Mouse (Mus musculus): ENCODE measurements at regions not wholly inside any gene's neighbourhood (a gene's known extent, or its start where the extent isn't known, plus 50 kb on each side); places are given as distances from the start of the nearest gene placed in this dataset.
A peak's percentile ranks its signal among the peaks of the same experiment; 100 is the strongest.

- ATAC-seq (replicated peaks; ENCODE audit: low FRiP score, low TSS enrichment, poor library complexity, severe bottlenecking) = no peak
Observed at GRCm38 (mm10) chr1:13849071-13849470, 2244.1 kb downstream of the 4930444P10Rik start.

GRCm38 (mm10) chr1:13846336-13846865 lies 2246.7 kb downstream of the 4930444P10Rik start:
- ATAC-seq (replicated peaks; ENCODE audit: low FRiP score, low TSS enrichment, poor library complexity, severe bottlenecking) = no peak

GRCm38 (mm10) chr1:13840309-13840622 lies 2252.9 kb downstream of the 4930444P10Rik start:
- ATAC-seq (replicated peaks; ENCODE audit: low FRiP score, low TSS enrichment, poor library complexity, severe bottlenecking) = no peak

- ATAC-seq (replicated peaks; ENCODE audit: low FRiP score, low TSS enrichment, poor library complexity, severe bottlenecking) = no peak
Observed at GRCm38 (mm10) chr1:13839619-13840308, 2253.4 kb downstream of the 4930444P10Rik start.

- no peak for ATAC-seq (replicated peaks; ENCODE audit: low FRiP score, low TSS enrichment, poor library complexity, severe bottlenecking)
Observed at GRCm38 (mm10) chr1:13834860-13835840, 2258.0 kb downstream of the 4930444P10Rik start.

- no peak for ATAC-seq (replicated peaks; ENCODE audit: low FRiP score, low TSS enrichment, poor library complexity, severe bottlenecking)
Observed at GRCm38 (mm10) chr1:13807786-13808185, 2285.3 kb downstream of the 4930444P10Rik start.

- ATAC-seq (replicated peaks; ENCODE audit: low FRiP score, low TSS enrichment, poor library complexity, severe bottlenecking) = no peak
Observed at GRCm38 (mm10) chr1:13800460-13800859, 2292.7 kb downstream of the 4930444P10Rik start.

- ATAC-seq (replicated peaks; ENCODE audit: low FRiP score, low TSS enrichment, poor library complexity, severe bottlenecking) = no peak
Observed at GRCm38 (mm10) chr1:13798848-13799247, 2294.3 kb downstream of the 4930444P10Rik start.

GRCm38 (mm10) chr1:13795196-13795595 lies 2297.9 kb downstream of the 4930444P10Rik start:
- no peak for ATAC-seq (replicated peaks; ENCODE audit: low FRiP score, low TSS enrichment, poor library complexity, severe bottlenecking)

- peak; percentile 93 for ATAC-seq (replicated peaks; ENCODE audit: low FRiP score, low TSS enrichment, poor library complexity, severe bottlenecking)
Observed at GRCm38 (mm10) chr1:13789318-13790085, 2303.6 kb downstream of the 4930444P10Rik start.

GRCm38 (mm10) chr1:13787016-13787415 lies 2306.1 kb downstream of the 4930444P10Rik start:
- ATAC-seq (replicated peaks; ENCODE audit: low FRiP score, low TSS enrichment, poor library complexity, severe bottlenecking) = no peak

- peak; percentile 62 for ATAC-seq (replicated peaks; ENCODE audit: low FRiP score, low TSS enrichment, poor library complexity, severe bottlenecking)
Observed at GRCm38 (mm10) chr1:13784396-13784795, 2308.7 kb downstream of the 4930444P10Rik start.

- no peak for ATAC-seq (replicated peaks; ENCODE audit: low FRiP score, low TSS enrichment, poor library complexity, severe bottlenecking)
Observed at GRCm38 (mm10) chr1:13782633-13783032, 2310.5 kb downstream of the 4930444P10Rik start.

- ATAC-seq (replicated peaks; ENCODE audit: low FRiP score, low TSS enrichment, poor library complexity, severe bottlenecking) = no peak
Observed at GRCm38 (mm10) chr1:13772106-13772505, 2321.0 kb downstream of the 4930444P10Rik start.

GRCm38 (mm10) chr1:13771014-13771463 lies 2322.1 kb downstream of the 4930444P10Rik start:
- no peak for ATAC-seq (replicated peaks; ENCODE audit: low FRiP score, low TSS enrichment, poor library complexity, severe bottlenecking)

- no peak for ATAC-seq (replicated peaks; ENCODE audit: low FRiP score, low TSS enrichment, poor library complexity, severe bottlenecking)
Observed at GRCm38 (mm10) chr1:13752479-13752878, 2338.6 kb downstream of the A830018L16Rik start.

- no peak for ATAC-seq (replicated peaks; ENCODE audit: low FRiP score, low TSS enrichment, poor library complexity, severe bottlenecking)
Observed at GRCm38 (mm10) chr1:13751381-13751780, 2337.5 kb downstream of the A830018L16Rik start.

Data from megakaryocyte-erythroid progenitor cell, adult 5-6 weeks (primary cell).